Mouse (Mus musculus) central nervous system, embryonic 11.5 days (tissue): Measurements from ENCODE around the gene F10. TPM values are rescaled to one million over a fixed set of nuclear protein-coding genes. Genes with fewer than 3 reads are reported as not detected.

Experiments
- polyA plus RNA-seq: library from polyadenylated mRNA; depleted of rRNA; stranded (reverse); fragments of >200 nt; gene quantifications from 2 replicates; pipeline ENCODE4 v1.2.3, GENCODE M21; 2012; rRNA removed

The F10 gene
- 1.9 and 5.1 TPM in 2 replicates for polyA plus RNA-seq

DNA sequence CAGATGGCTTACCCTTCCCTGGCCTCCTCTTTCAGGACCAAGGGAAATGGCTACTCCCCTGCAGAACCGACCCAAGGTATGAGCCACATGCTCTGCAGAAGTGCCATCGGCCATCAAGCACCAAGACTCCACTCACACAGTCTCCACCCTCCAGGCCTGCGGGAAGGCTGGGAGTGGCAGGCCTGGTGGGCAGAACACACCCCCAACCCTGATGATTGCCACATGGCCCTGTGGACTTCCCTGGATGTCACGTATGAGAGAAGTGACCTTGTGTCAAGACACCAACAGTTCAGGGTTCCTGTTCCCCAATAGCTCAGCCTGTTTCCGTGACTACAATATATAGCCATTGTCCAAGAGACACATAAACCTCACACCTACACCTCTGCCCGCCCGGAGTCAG, at the start of gene F10:
F10 (plus strand) TSS at position 294 of the 400 bp plus-strand sequence.

DNA sequence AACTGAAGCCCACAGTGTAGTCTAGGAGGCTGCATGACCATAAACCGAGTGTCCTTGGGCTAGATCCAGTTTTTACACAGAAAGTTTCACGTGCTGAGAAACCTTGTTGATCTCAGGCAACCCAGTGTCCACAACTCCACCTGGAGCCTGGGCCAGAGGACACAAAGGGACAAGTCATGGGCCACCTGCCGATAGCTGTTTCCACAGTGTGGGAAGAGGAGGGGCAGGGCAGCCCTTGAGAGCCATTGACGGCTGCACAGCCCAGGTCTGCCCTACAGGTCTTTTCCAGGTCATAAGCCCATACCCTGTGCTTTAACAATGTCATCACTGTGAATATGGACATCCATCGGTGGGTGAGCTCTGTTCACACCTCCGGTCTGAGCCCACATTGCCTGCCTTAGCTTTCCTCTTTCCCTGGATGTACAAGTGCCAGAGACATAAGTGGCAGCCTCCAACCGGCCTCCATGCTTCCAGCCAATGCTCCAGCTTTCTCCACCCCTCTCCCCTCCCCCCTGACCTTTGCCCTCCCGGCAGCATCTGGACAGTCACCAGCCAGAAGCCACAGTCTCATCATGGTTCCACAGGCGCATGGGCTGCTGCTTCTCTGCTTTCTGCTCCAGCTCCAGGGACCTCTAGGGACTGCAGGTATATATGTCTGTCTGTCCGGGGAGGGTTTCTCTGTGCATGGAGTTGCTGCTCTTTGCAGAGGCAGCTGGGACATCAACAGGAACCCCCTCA, 11.5 kb upstream of the F10 start, which contains the start of gene F7:
F7 (plus strand) TSS at position 548 of the 738 bp plus-strand sequence.

DNA sequence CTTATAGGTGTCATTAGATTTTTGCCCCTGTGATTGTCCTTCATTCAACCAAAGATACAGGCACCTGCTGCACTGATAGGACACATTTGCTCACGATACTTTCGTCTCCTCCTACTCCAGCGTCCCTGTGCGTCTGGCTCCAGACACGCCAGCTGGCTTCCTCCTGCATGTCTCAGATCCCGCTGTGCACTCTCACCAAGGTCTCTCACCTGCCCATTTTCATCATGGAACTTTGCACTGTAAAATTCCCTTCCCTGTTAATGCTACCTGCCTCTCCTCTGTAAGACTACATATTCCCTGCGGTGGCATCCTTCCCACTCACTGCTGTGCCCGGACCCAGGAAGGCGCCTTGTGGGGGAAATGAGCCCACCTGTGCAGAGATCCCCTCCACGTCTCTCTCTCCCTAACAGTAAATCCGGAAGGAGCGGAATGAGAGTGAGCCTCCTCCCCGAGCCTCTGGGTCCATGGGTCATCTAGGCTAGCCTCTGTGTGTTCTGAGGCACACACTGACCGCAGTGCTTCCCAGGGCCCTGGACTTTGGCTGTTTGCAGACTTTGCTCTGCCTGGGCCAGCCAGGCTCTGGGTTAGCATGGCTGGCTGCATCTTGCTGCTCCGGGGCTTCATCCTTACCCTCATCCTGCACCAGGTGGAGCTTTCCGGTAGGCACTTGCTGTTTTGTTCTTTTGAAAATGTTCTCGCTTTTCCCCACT, 23.5 kb downstream of the F10 start, which contains the start of gene Proz:
Proz (plus strand) TSS at position 474 of the 710 bp plus-strand sequence.

DNA sequence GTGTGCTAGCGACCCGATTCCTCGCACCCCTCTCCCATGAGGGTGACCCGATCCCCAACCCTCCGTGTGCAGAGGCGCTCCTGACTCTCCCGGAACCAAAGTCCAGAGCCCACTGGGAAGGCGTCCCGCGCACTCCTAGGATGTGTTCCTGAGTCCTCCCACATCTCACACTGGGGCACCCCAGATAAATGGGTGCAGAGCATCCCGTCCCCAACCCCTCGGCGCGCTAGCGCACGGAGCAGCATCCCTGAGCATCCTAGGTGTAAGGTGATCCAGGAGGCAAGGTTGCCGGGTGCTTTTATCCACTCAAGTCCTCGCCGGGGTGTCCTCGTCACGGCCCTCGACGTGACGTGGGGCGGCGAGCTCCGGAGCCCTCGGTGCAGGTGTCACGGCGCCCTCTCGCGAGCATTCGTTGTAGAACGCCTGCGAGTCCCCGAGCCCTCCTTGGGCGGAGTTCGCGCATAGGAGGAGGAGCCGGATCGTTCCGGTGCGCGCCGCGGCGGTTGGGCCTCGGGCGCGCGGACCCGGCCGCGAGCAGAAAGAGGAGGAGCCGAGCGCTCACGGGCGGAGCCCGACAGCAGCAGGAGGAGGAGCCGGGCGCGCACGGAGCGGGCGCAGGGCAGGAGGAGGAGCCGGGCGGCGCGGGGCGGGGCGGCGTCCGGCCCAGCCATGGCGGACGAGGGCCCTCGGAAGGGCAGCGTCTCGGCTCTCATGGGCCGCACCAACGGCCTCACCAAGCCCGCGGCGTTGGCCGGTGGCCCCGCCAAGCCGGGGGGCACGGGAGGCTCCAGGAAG, 68.2 kb downstream of the F10 start, which contains the start of the genes Pcid2 and Cul4a:
Pcid2 (minus strand) TSS at position 373 of the 795 bp plus-strand sequence.
Cul4a (plus strand) TSS at position 535 of the 795 bp plus-strand sequence.

Other genes with a start within 250 kb of the F10 start
- gene Mcf2l, start 163.5 kb upstream of the F10 start, polyA plus RNA-seq, result 52.9 and 80.9 TPM in 2 replicates
- gene F7, start 11.3 kb upstream of the F10 start, polyA plus RNA-seq, result 0.46 and 0.48 TPM in 2 replicates
- gene Proz, start 23.6 kb downstream of the F10 start, polyA plus RNA-seq, result 0.77 and 0.85 TPM in 2 replicates
- 36.8 and 51.0 TPM in 2 replicates for gene Pcid2, start 68.2 kb downstream of the F10 start, polyA plus RNA-seq
- gene Cul4a, start 68.3 kb downstream of the F10 start, polyA plus RNA-seq, result 71.5 and 76.7 TPM in 2 replicates
- gene Lamp1, start 121.9 kb downstream of the F10 start, polyA plus RNA-seq, result 141 and 205 TPM in 2 replicates
- gene Grtp1, start 163.3 kb downstream of the F10 start, polyA plus RNA-seq, result 11.9 and 19.5 TPM in 2 replicates
- gene Adprhl1, start 216.9 kb downstream of the F10 start, polyA plus RNA-seq, result 1.6 and 1.9 TPM in 2 replicates